Mouse (Mus musculus) heart, postnatal 0 days (tissue): ENCODE measurements around the gene Gm17542. TPM values are rescaled to one million over a fixed set of nuclear protein-coding genes. Genes with fewer than 3 reads are reported as not detected.

Source experiments
- ATAC-seq: fragments of 200-750 bp; cut with Nextera tagmentation; 2 replicates; pipeline ENCODE4 v1.8.0; 2017; ENCODE audit warnings: low read depth, moderate number of reproducible peaks, moderate library complexity; ENCODE audit not compliant: insufficient read depth
- DNase-seq: peaks from one replicate; pipeline ENCODE4 v3.0.0-alpha.2; 2016; ENCODE audit warnings: low spot score
- H3K27ac ChIP-seq: fragments of 300-500 bp; sonication (generic); 2 replicates; pipeline ENCODE4 v1.5.1; 2014; ENCODE audit warnings: low read depth, mild to moderate bottlenecking
- H3K27me3 ChIP-seq: fragments of 300-500 bp; sonication (generic); 2 replicates; pipeline ENCODE4 v1.6.1; 2014; ENCODE audit warnings: low read length, mixed read lengths; ENCODE audit not compliant: control insufficient read depth, insufficient read depth
- H3K36me3 ChIP-seq: fragments of 300-500 bp; sonication (generic); replicated peaks from 2 replicates; pipeline ENCODE4 v1.6.1; 2014; ENCODE audit warnings: low read length, mixed read lengths; ENCODE audit not compliant: control insufficient read depth, insufficient read depth
- H3K4me1 ChIP-seq: fragments of 300-500 bp; sonication (generic); 2 replicates; pipeline ENCODE4 v1.6.1; 2014; ENCODE audit warnings: antibody characterized with exemption; ENCODE audit not compliant: control insufficient read depth, insufficient read depth
- H3K4me2 ChIP-seq: fragments of 300-500 bp; sonication (generic); 2 replicates; pipeline ENCODE4 v1.6.1; 2014; ENCODE audit warnings: low read depth, mild to moderate bottlenecking, low read length, moderate library complexity
- H3K4me3 ChIP-seq: fragments of 300-500 bp; sonication (generic); 2 replicates; pipeline ENCODE4 v1.5.1; 2014; ENCODE audit warnings: low read depth, low read length
- H3K9ac ChIP-seq: fragments of 300-500 bp; sonication (generic); replicated peaks from 2 replicates; pipeline ENCODE4 v1.6.1; 2014; ENCODE audit warnings: low read depth, low read length, mixed read lengths
- H3K9me3 ChIP-seq: fragments of 300-500 bp; sonication (generic); replicated peaks from 2 replicates; pipeline ENCODE4 v1.6.1; 2016; ENCODE audit warnings: low read length; ENCODE audit not compliant: control insufficient read depth
- CTCF ChIP-seq: IDR thresholded peaks from 2 replicates; pipeline ENCODE4 v1.5.1; 2016; ENCODE audit warnings: antibody characterized with exemption, control low read depth, low read depth
- EP300 ChIP-seq: IDR thresholded peaks from 2 replicates; pipeline ENCODE4 v1.6.1; 2016; ENCODE audit warnings: antibody characterized with exemption, low read depth
- WGBS: fragments of 180-500 bp; shearing (Covaris S2); extraction: QIAGEN DNeasy Blood & Tissue Kit; methylation state at CpG from one replicate; pipeline ENCODE4 v1.1.7; 2014; 5-methylcytosine and 5-hydroxymethylcytosine counted together
- polyA plus RNA-seq: library from polyadenylated mRNA; unstranded; fragments of >200 nt; fragmentation: Nextera tagmentation; extraction: Ambion mirVana; gene quantifications from 2 replicates; pipeline ENCODE4 v1.2.1, GENCODE M21; 2015
- total RNA-seq: library from RNA; depleted of rRNA; stranded (reverse); fragments of >200 nt; gene quantifications from 2 replicates; pipeline ENCODE4 v1.2.3, GENCODE M21; 2014; ENCODE audit warnings: low replicate concordance

Gm17542 gene
- total and polyA plus RNA-seq, 2 experiments from 2014 or later, result not detected

DNA sequence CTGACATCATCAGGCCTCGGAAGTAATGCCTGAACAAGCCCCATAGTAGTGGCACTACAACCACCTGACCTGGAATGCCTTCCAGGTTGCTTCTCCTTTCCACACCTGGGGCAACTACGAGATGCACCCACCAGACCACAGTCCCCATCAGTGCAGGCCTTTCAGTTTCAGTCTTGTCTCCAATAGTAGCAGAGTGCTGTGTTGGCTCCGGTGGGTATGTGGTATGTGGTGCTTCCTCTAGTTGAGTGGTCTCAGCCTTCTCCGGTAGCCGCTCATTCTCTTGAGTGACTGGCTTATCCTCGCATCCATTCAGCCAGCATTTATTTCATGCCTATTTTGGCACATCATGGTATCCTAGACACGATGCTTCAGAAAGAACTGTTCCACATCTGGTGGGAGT, 4.8 kb downstream of the Gm17542 start:
- H3K9me3 ChIP-seq, result no peaks in the 10 kb centered on the region
- no peak overlapping the region for H3K27ac ChIP-seq
- H3K27me3 ChIP-seq, result no peaks in the 10 kb centered on the region
- H3K9ac ChIP-seq, result no peak overlapping the region
- ATAC-seq (no peak), DNase-seq (no peak)
- H3K4me2 ChIP-seq, result no peak overlapping the region
- no peaks in the 10 kb centered on the region for H3K4me1 ChIP-seq
- no peak overlapping the region for H3K4me3 ChIP-seq
- no peaks in the 10 kb centered on the region for H3K36me3 ChIP-seq
- TF ChIP-seq CTCF, result no peak
- TF ChIP-seq EP300, result no peak
- WGBS, result 88% methylated on average over 7 of the region's 7 CpGs

GRCm38 (mm10) chr10:58709021-58709420, 9.0 kb downstream of the Gm17542 start:
- Histone ChIP-seq H3K27me3 (no peaks in the 10 kb centered on the region), H3K9me3 (0 out of 2 replicates have a peak, but pooled peaks cover 4% of the 10 kb centered on the region), H3K36me3 (no peaks in the 10 kb centered on the region), H3K4me3 (no peak overlapping the region), H3K4me1 (no peaks in the 10 kb centered on the region), H3K9ac (no peak overlapping the region), H3K27ac (no peak overlapping the region), H3K4me2 (no peak overlapping the region)
- TF ChIP-seq EP300 (no peak), CTCF (no peak)
- ATAC-seq (no peak), DNase-seq (no peak)
- WGBS, result 84% methylated on average over 4 of the region's 4 CpGs

- Histone ChIP-seq H3K36me3 (no peaks in the 10 kb centered on the region), H3K27ac (no peak overlapping the region), H3K4me3 (no peak overlapping the region), H3K4me1 (no peaks in the 10 kb centered on the region), H3K9me3 (0 out of 2 replicates have a peak, but pooled peaks cover 4% of the 10 kb centered on the region), H3K9ac (no peak overlapping the region), H3K27me3 (no peaks in the 10 kb centered on the region), H3K4me2 (no peak overlapping the region)
- 48% methylated on average over 6 of the region's 6 CpGs for WGBS
- DNase-seq, result no peak
- ATAC-seq, result no peak
- TF ChIP-seq EP300 (no peak), CTCF (no peak)
Observed at GRCm38 (mm10) chr10:58700578-58700977, 17.4 kb downstream of the Gm17542 start.

GRCm38 (mm10) chr10:58700160-58700559, 17.9 kb downstream of the Gm17542 start:
- 0 out of 2 replicates have a peak, but pooled peaks cover under 1% of the 10 kb centered on the region for H3K9me3 ChIP-seq
- H3K36me3 ChIP-seq, result no peaks in the 10 kb centered on the region
- H3K27ac ChIP-seq, result no peak overlapping the region
- no peaks in the 10 kb centered on the region for H3K27me3 ChIP-seq
- H3K4me2 ChIP-seq, result no peak overlapping the region
- H3K4me3 ChIP-seq, result no peak overlapping the region
- DNase-seq (no peak), ATAC-seq (no peak)
- TF ChIP-seq EP300, result no peak
- no peak for TF ChIP-seq CTCF
- WGBS, result 45% methylated on average over 4 of the region's 4 CpGs
- H3K4me1 ChIP-seq, result no peaks in the 10 kb centered on the region
- H3K9ac ChIP-seq, result no peak overlapping the region

DNA sequence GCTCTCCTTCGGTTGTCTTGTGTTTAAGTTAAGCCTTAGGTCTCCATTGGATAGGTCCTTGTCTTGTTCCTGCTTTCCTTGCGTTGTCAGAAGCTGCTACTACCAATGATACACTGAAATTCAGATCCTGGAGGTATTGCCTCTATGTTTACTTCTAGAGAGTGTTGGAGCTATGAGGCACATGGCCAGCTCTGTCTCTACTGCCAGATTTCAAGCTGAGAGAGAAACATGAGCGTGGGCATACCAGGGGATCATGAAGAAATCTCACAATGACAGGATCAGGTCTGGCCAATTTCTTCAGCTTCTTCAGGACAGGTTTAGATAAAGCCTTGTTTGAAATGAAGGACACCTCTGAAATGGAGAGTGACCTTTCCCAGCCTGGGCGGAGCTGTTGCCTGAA, 19.1 kb downstream of the Gm17542 start:
- Histone ChIP-seq H3K27ac (no peak overlapping the region), H3K4me1 (no peaks in the 10 kb centered on the region), H3K27me3 (no peaks in the 10 kb centered on the region), H3K36me3 (no peaks in the 10 kb centered on the region), H3K9ac (no peak overlapping the region), H3K4me2 (no peak overlapping the region), H3K9me3 (no peaks in the 10 kb centered on the region), H3K4me3 (no peak overlapping the region)
- ATAC-seq (no peak), DNase-seq (no peak)
- 75% methylated on average over 4 of the region's 4 CpGs for WGBS
- TF ChIP-seq EP300, result no peak
- TF ChIP-seq CTCF, result no peak

DNA sequence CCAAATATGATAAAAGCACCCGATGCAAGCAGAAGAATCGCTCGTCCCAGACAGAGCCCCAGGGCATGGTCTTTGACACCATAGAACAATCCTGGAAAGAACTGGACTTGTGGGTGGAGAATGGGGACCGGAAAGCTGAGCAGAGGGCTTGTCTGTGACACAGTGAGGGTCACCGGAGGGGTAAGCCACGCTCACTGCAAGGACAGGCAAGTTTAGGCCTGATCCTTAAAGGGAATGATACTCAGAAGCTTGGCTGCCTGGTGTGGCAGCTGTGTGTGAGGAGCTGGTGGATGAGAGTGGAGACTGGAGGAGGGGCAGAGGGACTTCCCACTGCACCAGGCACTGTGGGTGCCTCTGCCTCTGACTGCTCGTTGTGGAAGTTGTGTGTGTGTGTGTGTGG, 27.0 kb downstream of the Gm17542 start:
- no peak overlapping the region for H3K9ac ChIP-seq
- DNase-seq (no peak), ATAC-seq (no peak)
- H3K4me3 ChIP-seq, result no peak overlapping the region
- no peaks in the 10 kb centered on the region for H3K9me3 ChIP-seq
- H3K27ac ChIP-seq, result no peak overlapping the region
- 76% methylated on average over 6 of the region's 7 CpGs for WGBS
- H3K4me1 ChIP-seq, result no peaks in the 10 kb centered on the region
- H3K4me2 ChIP-seq, result no peak overlapping the region
- no peak for TF ChIP-seq EP300
- TF ChIP-seq CTCF, result no peak
- H3K27me3 ChIP-seq, result no peaks in the 10 kb centered on the region
- H3K36me3 ChIP-seq, result no peaks in the 10 kb centered on the region
